Mouse (Mus musculus) E14TG2a.4 (cell line): ENCODE measurements around the gene Sel1l3.

Source experiments
- CTCF ChIP-seq: conservative IDR thresholded peaks from 2 replicates; pipeline ENCODE4 v1.5.1; 2014; ENCODE audit warnings: low read length
- POU5F1 ChIP-seq: IDR thresholded peaks from 2 replicates; pipeline ENCODE4 v1.6.1; 2014; ENCODE audit warnings: low read length, borderline replicate concordance

DNA sequence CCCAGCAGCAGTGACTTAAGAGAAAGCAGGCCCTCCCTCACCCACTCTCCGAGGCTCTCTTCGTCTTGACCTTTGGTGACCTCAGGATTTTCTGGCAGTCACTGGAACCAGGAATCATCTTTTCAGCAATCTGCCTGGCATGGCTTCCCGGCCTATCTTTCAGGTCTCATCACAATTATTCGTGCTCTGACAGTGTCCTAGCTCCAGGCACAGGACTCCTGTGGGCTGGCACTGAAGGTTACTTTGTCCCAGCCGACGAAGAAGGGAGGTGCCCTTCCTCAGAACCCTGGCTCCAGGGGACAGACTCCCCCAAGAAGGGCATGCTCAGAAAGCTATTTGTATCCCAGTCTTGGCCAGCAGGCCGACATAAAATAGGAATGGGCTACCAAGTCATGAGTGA lies 4.0 kb downstream of the Sel1l3 start:
- no peak for TF ChIP-seq CTCF
- TF ChIP-seq POU5F1 = no peak
